Mouse (Mus musculus) embryonic fibroblast, embryonic 13.5 days (primary cell): ENCODE measurements around the gene Abca1. TPM values are rescaled to one million over a fixed set of nuclear protein-coding genes. Genes with fewer than 3 reads are reported as not detected.

ENCODE experiments used
- H3K27ac ChIP-seq: 2 replicates; pipeline ENCODE4 v1.5.1; 2012; ENCODE audit warnings: low read length, control low read depth, inconsistent platforms; ENCODE audit not compliant: insufficient read depth
- H3K4me1 ChIP-seq: 2 replicates; pipeline ENCODE4 v1.6.1; 2011; ENCODE audit warnings: low read length; ENCODE audit not compliant: control insufficient read depth, insufficient read depth
- H3K4me3 ChIP-seq: 2 replicates; pipeline ENCODE4 v1.5.1; 2011; ENCODE audit warnings: mild to moderate bottlenecking, control low read depth, low read length; ENCODE audit not compliant: insufficient read depth
- CTCF ChIP-seq: IDR thresholded peaks from 2 replicates; pipeline ENCODE4 v1.5.1; 2011; ENCODE audit warnings: mild to moderate bottlenecking, control low read depth, low read length, moderate library complexity, borderline replicate concordance; ENCODE audit not compliant: insufficient read depth
- POLR2A ChIP-seq: IDR thresholded peaks from 2 replicates; pipeline ENCODE4 v1.6.1; 2011; ENCODE audit warnings: low read depth, mild to moderate bottlenecking, control low read depth, low read length, moderate library complexity
- polyA plus RNA-seq: library from polyadenylated mRNA; stranded (reverse); fragments of >200 nt; gene quantifications from 2 replicates; pipeline ENCODE4 v1.2.4, GENCODE M21; 2011; ENCODE audit warnings: low read depth; ENCODE audit not compliant: missing spikeins, insufficient read length

Abca1 gene
- polyA plus RNA-seq, 1 experiment, result 20.4 TPM

- H3K4me1 ChIP-seq, result no peaks in the 10 kb centered on the region
These were observed 136.3 kb downstream of the Abca1 start for GRCm38 (mm10) chr4:53023189-53023925.

GRCm38 (mm10) chr4:53018392-53018791, 141.3 kb downstream of the Abca1 start:
- no peak overlapping the region for H3K4me3 ChIP-seq
- no peaks in the 10 kb centered on the region for H3K4me1 ChIP-seq
- TF ChIP-seq POLR2A (no peak), CTCF (no peak)
- no peak overlapping the region for H3K27ac ChIP-seq

More at GRCm38 (mm10) chr4:53023189-53023925, 136.3 kb downstream of the Abca1 start:
- Histone ChIP-seq H3K27ac (no peak overlapping the region), H3K4me3 (no peak overlapping the region)
- TF ChIP-seq CTCF, result no peak
- TF ChIP-seq POLR2A, result no peak

- no peak overlapping the region for H3K4me3 ChIP-seq
- no peak overlapping the region for H3K27ac ChIP-seq
- no peaks in the 10 kb centered on the region for H3K4me1 ChIP-seq
- TF ChIP-seq CTCF (no peak), POLR2A (no peak)
These were observed 144.7 kb downstream of the Abca1 start for GRCm38 (mm10) chr4:53015024-53015423.

- Histone ChIP-seq H3K4me1 (no peaks in the 10 kb centered on the region), H3K27ac (no peak overlapping the region), H3K4me3 (no peak overlapping the region)
- no peak for TF ChIP-seq POLR2A
These were observed 145.3 kb downstream of the Abca1 start for GRCm38 (mm10) chr4:53014421-53014820.

- TF ChIP-seq POLR2A (peak; percentile 86), CTCF (no peak)
- no peak within 1 kb of the TSS for H3K27ac ChIP-seq
- H3K4me3 ChIP-seq, result peak within 1 kb of the TSS; percentile 75
- H3K4me1 ChIP-seq, result no peaks in the 10 kb centered on the region
These were observed 147.8 kb downstream of the Abca1 start, which contains the start of gene Nipsnap3b for GRCm38 (mm10) chr4:53011732-53012361. Gene Nipsnap3b, plus strand, starts transcription at chr4:53011880.

- TF ChIP-seq POLR2A (no peak), CTCF (no peak)
- Histone ChIP-seq H3K4me1 (no peaks in the 10 kb centered on the region), H3K4me3 (no peak overlapping the region)
These were observed 149.8 kb downstream of the Abca1 start for GRCm38 (mm10) chr4:53009871-53010270.

GRCm38 (mm10) chr4:53009183-53009582, 150.5 kb downstream of the Abca1 start:
- Histone ChIP-seq H3K4me3 (no peak overlapping the region), H3K27ac (no peak overlapping the region), H3K4me1 (no peaks in the 10 kb centered on the region)
- TF ChIP-seq CTCF, result no peak
- TF ChIP-seq POLR2A, result no peak

More at GRCm38 (mm10) chr4:53009871-53010270, 149.8 kb downstream of the Abca1 start:
- no peak overlapping the region for H3K27ac ChIP-seq

GRCm38 (mm10) chr4:53000154-53000553, 159.5 kb downstream of the Abca1 start:
- Histone ChIP-seq H3K4me1 (no peaks in the 10 kb centered on the region), H3K4me3 (no peak overlapping the region), H3K27ac (no peak overlapping the region)
- TF ChIP-seq POLR2A (no peak), CTCF (no peak)

GRCm38 (mm10) chr4:52999449-52999848, 160.2 kb downstream of the Abca1 start:
- TF ChIP-seq CTCF, result no peak
- no peak for TF ChIP-seq POLR2A
- Histone ChIP-seq H3K27ac (no peak overlapping the region), H3K4me1 (no peaks in the 10 kb centered on the region), H3K4me3 (no peak overlapping the region)

- TF ChIP-seq POLR2A (no peak), CTCF (no peak)
- Histone ChIP-seq H3K4me3 (no peak within 1 kb of the TSS), H3K27ac (no peak within 1 kb of the TSS), H3K4me1 (no peaks in the 10 kb centered on the region)
These were observed 170.4 kb downstream of the Abca1 start, which contains the start of gene Nipsnap3a for GRCm38 (mm10) chr4:52989248-52989647. Gene Nipsnap3a, plus strand, starts transcription at chr4:52989272.
